Mouse (Mus musculus): ENCODE results near the gene Unc5c.

Gene Unc5c

DNA sequence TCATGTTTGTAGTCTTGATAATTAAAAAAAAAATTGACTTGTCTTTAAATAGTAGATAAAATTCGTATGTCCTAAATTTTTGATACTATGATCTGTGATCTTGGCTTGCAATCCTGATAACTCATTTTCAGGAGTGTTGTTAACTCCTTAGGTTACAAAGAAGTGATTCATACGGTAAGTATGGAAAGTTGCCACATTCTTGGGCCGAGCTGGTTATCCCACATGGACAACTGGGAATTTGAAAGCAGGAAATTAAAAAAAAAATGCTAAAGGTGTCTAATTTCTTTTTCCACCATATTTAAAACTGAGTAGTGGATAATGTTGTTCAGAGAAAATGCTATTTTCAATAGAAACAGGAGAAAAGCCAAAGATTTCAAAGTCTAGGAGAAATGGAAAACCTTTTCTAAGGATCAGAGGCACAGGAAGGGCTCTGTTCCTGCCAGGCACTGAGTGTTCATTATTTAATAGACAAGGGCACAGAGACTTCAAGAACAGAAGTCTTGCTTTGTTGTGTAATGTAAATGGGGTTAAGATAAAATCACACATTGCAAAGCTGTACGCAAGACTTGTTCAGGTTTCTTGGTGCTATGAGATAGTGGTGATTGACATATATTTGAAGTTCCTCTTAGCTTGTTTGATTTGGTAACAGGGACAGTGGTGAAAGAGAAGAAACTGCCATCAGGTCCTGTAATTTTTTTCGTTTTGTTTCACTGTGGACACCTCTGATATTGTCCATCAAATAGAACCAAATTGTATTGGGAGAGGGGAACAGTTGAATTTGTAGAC lies 46.4 kb downstream of the Unc5c start:
- no peak for DNase-seq (ENCODE audit: low spot score)

DNA sequence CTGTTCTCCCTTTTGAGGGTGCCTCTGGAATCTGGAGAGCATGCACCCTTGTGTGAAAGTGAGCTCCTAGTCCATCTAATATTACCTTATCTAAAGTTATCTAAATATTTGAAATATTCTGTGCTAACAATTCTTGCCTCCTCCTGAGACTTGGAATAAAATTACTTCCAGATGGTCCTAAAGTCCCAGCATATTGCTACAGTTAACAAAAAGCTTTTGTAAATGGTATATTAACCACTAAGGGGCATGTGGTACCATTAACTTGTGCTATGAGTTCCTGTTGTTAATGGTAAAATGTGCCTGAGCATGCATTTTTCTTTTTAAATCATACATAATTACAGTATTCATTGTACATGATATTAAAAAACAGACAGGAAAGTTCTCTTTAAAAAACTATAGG lies 63.7 kb downstream of the Unc5c start:
- DNase-seq (ENCODE audit: low spot score), result no peak

DNA sequence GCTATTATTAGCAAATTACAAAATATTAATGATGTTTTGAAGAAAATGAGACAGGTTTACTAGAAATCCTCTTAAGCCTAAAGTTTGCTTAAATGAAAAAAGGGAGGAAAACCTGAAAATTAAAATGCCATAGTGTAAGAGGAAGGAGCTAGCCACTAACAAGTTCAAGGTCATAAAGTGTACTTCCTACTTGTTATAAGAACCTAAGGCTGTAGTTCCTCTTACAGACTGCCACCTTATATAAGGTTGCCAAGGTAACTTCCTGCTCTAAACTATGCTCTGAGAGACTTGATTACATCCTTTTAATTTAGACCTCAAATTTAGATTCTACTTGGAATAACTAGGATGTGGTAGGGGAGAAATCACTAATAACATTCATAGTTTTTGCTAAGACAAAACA lies 64.6 kb downstream of the Unc5c start:
- no peak for DNase-seq (ENCODE audit: low spot score)

DNA sequence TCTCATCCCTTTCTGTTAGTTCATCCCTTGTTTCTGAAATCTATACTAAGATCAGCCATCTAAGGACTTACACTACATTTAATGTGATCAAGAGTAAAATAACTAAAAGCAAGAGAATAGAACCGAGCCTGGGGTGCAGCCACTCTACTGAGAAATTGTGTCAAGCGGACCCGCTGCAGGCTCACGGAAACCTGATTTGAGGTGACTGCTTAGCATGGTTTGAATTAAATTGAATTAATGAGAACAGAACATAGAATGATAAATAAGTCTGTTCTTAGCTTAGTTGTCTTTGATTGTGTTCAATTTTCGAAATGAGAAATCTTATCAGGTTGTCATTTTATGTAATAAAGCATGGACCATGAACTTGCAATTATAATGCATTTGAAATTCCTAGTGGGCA lies 68.8 kb downstream of the Unc5c start:
- no peak for DNase-seq (ENCODE audit: low spot score)

DNA sequence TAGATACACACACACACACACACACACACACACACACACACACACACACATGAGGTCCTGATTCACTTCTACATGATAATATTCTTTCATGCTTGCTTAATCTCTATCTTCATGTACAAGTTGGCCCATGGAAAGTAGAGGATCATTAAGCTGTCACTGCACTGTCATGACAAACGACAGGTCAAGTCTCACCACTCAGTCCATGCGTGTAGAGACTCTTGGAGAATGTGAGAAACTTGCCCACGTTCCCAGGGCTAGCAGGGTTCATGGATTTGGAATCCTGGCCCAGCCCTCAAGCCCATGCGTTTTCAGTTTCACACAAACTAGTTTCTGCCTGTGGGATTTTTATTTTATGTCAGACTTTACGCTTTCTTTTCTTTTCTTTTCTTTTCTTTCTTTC lies 71.8 kb downstream of the Unc5c start:
- no peak for DNase-seq (ENCODE audit: low spot score)

DNA sequence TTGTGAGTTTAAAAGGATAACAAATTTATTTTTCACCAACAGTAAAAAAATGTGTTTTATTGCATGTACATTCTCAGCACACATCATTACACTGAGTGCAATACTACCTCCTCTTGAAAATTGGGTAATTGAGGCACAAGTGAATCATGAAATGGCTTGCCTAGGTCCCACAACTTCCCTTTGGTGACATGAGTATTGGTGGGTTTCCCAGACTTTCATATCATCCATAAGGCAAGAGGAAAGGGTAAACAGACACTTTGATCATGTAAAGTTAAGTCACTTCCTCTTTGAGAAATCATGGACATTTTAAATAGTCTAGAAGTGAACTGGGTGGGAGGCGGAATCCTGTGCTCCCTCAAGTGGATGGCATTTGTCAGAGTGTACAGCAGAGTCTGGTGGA lies 73.1 kb downstream of the Unc5c start:
- DNase-seq (ENCODE audit: low spot score), result no peak

DNA sequence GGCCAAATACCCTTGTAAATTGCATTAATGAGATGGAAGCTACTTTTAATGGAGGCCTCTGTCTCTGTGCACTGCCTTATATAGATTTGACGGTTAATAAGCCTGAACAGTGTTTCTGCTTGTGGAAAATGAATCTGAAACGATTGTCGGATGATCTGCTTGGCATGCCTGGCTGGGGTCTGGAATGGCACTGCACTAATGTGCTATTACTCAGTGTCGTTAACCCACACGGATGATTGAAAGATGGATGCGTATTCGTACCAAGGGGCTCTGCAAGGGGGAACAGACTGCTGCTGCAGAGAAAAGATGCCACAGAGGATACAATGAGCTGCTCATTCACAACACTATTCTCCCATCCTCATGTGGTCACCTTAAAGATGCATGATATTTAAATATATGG lies 75.7 kb downstream of the Unc5c start:
- DNase-seq (ENCODE audit: low spot score), result no peak

DNA sequence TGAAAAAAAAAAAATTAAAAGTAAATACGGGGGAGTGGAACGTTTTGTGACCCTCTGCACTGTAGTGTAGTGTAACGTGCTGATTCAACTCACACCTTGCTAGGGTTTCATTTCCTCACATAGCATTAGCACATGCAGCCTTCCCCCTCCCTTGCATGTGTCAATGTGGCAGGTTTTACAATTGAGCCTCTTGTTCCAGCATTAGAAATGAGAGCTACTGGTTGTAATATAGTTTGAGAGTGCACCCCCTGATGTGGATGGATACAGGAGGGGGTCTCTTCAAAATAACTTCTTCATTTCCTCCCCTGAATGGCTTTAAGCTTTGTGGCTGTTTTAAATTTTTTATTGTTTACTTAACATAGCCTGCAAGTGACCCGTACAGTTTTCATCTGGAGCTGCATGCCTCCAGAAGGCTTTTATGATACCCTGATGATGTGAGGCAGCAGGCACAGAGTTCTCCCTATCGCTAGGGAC lies 82.4 kb downstream of the Unc5c start:
- DNase-seq (ENCODE audit: low spot score), result no peak

DNA sequence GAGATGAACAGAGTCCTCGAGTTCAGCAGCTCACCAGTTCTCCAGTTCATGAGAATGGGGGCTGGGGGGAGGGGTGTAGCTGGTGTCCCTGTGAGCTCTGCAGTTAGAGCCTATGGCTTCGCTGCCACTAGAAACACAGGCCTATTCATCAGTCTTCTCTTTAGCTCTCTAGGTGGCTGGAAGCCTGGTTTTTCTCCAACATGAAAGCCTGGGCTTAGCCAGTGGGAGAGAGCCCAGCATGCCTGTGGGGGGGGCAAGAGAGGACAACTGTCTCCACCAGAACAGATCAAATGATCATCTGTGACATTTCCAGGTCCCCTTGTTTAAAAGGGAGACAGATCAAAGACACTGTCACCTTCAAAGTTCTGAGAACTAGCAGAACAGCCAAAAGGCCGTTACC lies 84.6 kb downstream of the Unc5c start:
- DNase-seq (ENCODE audit: low spot score), result no peak

DNA sequence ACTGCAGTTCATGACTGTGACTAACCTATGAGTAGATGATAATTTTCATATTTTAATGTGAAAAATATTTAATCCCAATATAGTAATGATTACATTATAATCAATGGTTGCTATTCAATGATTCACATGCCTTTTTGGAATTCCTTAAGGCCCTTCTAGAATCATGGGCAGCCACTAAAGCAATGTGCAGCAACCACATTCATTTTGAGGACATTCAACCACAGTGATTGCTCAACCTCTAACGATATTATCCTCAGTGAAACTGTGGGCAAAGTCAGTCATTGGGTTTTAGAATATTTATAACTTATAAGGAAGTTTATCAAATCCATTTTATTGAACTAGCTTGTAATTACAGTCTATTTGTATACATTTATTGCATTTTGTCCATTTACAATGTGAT lies 87.9 kb downstream of the Unc5c start:
- no peak for DNase-seq (ENCODE audit: low spot score)

DNA sequence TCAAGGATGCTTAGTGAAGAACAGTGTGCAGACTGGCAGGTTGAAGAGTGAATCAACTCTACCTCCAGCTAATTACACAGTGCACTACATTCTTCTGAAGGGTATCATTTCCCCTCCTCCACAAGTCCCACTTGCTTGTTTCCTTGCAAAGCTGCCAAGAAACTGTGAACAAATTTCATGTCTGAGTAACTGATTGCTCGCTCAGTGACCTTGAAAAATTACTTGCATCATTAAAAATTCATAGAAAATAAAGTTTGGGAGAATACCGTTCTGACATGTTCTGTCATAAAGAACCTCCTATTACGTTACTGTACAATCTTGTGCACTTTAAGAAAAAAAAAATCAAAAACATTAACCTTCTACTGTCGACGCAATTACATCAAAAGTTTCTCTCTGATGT lies 92.1 kb downstream of the Unc5c start:
- DNase-seq (ENCODE audit: low spot score), result no peak

DNA sequence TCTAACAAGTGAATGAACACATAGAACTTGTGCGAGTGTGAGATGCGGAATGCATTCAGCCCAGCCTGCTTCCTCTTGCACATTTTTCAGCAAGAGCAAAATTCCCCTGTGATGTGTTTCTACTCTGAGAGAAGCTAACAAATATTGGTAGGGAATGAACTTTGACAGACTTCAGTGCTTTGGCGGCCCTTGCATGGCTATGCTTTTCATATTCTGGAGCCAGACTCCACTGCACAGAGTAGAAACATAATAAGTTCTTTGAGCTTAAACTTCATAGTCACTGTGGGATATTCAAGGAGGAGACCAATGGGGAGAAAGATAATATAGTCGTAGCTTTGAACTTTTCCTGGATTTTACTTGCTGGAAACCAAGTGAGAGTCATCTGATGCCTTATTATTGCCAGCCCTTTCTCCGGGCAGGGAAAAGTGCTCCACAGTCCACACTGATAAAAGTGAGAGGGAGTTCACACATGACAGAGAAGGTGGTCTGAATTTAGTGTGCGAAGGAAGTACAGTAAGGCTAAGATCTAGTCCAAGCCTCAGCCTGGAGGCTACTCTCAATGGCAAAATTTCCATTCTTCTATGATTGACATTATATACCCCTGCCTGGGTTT lies 110.2 kb downstream of the Unc5c start:
- no peak for DNase-seq (ENCODE audit: low spot score)

DNA sequence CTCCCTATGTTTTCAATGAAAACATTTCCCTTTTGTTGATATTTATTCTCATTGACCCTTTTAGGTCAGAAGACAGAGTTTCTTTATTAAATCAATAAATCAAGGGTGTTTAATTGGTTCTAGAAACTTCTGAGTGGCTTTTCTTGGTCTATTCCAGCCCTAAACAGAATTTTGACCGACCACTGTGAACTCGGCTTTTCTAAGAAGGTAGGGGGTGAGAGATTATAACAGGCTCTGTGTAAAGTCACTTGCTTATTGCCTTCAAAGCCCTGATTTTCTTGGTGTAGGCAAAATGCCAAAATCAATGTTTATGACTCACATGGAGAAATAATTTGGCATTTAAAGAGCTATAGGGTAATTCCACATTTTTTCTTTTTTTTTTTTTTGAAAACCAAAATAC lies 112.4 kb downstream of the Unc5c start:
- no peak for DNase-seq (ENCODE audit: low spot score)

DNA sequence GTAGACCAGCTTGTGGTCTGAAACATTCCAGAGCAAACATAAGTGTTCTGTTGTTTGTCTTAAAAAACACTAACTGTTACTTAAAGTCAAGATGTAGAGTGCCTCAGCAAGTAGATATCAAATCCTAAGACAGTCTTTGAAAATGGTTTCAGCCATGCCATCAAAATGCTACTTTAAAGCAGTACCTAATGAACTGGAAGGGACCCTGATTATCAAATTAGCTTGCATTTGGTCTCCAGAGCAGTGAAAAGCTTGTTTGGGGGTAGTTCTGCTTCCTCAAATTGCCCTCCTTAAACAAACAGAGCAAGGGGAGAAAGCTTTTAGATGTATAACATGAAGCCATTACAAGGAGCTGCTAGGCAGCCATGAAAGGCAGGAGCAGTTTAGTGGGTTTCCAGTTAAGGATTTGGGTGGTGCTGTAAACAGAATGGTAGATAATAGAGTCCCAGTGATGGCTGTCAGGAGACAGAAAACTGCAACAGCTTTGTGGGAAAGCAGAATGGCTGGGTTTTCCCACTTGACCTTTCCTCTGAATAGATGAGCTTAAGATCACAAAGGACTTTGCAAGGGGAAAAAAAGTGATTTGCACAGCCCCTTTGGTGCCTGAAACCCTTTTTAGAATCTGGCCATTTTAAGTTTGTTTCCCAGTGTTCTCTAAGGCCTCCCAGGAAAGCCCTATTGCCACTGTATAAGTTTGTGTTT lies 116.3 kb downstream of the Unc5c start:
- no peak for DNase-seq (ENCODE audit: low spot score)

DNA sequence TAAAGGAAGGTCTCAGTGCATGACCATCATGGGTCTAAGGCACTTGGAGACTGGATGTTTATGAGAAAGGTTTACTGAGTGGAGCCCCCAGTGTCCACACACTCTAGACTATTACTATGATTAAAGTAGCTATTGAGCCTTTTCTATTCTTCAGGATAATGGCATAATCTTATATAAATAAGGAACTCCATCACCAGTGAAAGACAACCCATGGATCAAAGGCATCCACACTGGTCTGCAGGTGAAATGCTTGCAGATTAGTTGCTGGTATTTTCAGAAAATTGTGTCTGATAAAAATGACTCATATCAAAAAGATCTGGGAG lies 116.8 kb downstream of the Unc5c start:
- DNase-seq (ENCODE audit: low spot score), result no peak

DNA sequence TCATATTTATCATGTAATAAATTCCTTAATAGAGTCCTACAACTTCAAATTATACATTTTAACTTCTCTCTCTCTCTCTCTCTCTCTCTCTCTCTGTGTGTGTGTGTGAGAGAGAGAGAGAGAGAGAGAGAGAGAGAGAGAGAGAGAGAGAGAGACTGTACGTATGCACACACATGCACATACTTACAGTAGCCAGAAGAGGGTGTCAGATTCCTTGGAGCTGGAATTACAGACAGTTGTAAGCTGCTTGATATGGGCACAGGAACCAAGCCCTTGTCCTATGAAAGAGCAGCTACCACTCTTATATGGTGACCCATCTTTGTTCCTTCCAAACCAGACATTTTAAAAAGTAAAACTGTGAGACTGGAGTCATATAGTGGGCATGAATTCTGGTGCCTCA lies 118.2 kb downstream of the Unc5c start:
- no peak for DNase-seq (ENCODE audit: low spot score)

DNA sequence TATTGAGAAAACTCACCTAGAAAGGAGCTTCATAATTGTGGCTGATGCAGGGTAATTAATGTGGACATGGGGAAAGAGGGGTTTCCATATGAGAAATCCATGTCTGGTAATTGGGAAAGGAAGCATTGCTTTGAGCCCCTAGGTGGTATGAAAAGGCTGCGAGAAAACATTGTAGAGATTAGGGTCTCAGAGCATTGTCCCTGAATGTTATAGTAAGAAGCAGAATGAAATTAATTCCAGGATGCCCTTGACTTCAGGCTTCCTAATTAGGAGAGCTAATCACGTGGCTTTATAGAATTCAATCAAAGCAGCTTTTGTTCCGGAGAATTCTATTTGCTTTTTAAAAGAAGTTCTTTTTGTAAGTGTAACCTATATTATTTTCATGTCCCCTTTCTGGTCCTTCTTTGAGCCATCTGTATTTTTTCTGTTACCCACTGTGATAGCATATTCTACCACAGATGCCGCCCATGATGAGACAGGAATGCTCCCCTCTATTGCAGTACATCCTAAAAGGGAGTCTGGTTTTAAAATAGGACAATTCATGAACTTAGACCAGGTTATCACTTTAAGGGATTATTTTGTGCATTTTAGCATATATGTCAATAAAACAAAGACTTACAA lies 124.5 kb downstream of the Unc5c start:
- no peak for DNase-seq (ENCODE audit: low spot score)

DNA sequence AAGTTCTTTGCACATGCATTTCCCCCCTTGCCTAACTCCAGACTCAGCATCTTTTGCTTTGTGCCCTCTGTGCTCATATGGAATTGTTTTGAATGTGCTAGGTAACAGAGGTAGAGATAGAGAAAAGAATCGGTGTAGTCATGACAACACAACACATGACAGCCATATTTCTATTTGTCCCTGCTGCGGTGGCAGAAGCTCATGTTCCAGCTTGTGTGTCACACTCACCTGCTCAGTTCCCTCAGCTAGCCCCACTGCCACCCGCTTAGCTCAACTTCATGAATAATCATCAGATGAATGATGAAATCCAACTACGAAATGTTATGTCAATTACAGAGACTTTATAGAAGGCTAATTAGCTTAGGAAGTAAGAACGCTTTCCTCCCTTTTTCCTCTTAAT lies 128.2 kb downstream of the Unc5c start:
- DNase-seq (ENCODE audit: low spot score), result no peak

DNA sequence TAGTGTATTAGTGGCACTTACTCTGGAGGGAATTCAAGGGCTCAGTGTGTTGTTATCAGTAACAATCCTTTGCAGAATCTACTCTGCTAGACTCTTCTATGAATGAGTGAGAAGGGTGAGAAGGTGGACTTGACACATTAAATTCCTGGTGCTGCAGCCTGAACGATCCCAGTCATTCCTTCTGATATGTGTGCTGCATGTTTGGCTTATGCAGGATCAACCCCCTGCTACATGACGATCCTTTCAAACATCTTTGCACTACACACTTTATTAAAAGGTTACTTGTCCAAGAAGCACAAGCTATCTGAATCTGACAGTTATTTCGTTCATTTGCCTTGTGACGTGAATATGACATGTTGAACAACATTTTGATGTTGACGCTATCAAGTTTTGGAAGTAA lies 129.1 kb downstream of the Unc5c start:
- no peak for DNase-seq (ENCODE audit: low spot score)

DNA sequence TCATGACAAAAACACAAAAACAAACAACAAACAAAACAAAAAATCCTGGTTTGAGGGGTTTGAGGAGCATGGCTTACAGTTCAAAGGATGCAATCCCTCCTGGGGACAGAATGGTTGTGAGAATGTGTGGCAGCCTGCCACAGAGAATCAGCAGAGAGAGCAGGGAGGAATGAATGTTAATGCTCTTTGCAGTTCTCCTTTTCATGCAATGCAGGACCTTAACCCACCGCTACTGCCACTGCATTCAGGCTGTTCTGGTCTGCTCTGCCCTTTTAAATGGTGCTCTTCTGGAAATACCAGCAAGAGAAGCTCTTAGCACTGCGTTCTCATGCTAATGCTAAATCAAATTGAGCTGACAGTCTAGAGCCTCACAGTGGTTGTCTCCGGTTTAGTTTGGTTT lies 130.1 kb downstream of the Unc5c start:
- no peak for DNase-seq (ENCODE audit: low spot score)

DNA sequence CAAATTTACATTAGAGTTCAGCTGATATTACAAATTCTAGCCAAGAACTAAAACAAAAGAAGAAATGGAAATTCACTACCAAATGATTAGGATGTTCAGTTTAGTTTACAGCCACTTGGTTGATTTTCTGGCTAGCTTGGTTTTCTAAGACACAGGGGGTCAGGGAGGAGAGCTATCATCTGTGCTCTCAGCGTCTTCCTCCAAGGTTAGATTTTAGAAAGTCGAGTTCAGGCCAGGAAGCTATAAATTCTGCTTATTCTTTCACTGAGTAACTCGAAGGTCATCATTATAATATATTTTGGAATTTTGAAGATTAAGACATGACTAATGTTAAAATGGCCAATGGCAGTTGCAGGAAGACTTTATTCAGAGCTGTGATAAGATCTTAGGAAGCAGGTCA lies 131.4 kb downstream of the Unc5c start:
- DNase-seq (ENCODE audit: low spot score), result no peak

DNA sequence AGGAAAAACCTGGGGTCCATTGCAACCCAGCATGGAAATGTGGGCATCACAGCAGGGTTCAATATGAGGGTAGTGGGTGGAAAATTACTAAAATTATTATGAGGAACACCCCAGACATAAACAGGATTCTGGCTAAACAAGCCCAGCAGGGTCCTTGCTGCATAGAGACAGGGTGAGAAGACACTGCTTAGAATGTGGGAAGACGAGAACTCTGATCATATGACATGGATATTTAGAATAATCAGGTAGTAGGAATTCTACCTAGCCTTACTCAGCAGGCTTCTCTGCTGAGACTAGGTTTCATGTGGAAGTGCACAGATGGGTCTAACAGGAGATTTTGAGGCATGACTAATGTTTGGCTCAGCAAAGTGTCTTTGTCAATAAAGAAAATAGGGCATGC lies 131.9 kb downstream of the Unc5c start:
- DNase-seq (ENCODE audit: low spot score), result no peak

DNA sequence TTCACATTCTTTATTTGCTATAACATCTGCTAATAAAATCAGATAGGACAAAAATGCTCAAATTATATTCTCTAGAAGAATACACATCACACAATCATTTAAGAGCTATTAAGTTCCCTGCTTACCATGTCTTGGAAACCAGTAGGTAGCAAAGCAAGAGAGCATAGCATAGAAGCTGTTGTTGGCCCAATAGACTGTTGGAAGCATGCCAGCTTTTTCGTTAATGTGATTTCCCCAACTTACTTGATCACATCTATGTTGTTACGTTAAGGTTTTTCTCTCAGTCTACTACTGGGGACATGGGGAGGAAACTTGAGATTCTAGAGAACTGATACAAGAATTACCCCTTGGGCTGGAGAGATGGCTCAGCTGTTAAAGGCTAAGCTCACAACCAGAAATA lies 133.0 kb downstream of the Unc5c start:
- no peak for DNase-seq (ENCODE audit: low spot score)

Data from c-Kit-positive CD71-positive TER-119-positive erythroid progenitor cells, embryonic 14.5 days (primary cell).